Mouse (Mus musculus): ENCODE measurements around the gene Spata3. TPM values are rescaled to one million over a fixed set of nuclear protein-coding genes. Genes with fewer than 3 reads are reported as not detected.
"Not testable (repeated sequence)": the region's sequence is repeated elsewhere in the genome, so short reads cannot be mapped to it uniquely, and the experiment has no call there.

The Spata3 gene
- not detected in 3 replicates for total RNA-seq (2017)

GRCm38 (mm10) chr1:86016516-86016915, at the start of gene Spata3:
Gene Spata3 (plus strand): TSS chr1:86016816.
- ATAC-seq (replicated peaks; ENCODE audit: insufficient number of reproducible peaks, low FRiP score, low TSS enrichment, poor library complexity, severe bottlenecking), result no peak

DNA sequence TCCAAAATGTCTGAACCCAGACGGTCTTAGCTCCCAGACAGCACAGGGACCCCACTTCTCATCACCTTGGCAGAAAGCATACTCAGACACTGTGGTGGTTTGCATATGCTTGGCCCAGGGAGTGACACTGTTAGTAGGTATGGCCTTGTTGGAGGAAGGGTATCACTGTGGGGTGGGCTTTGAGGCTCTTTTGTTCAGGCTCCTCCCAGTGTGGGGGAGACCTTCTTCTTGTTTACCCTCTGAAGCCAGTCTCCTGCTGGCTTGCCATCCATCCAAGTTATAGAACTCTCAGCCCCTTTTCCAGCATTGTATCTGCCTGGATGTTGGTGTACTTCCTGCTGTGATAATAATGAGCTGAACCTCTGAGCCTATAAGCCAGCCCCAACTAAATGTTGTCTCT, 47.5 kb upstream of the Spata3 start:
- no peak for ATAC-seq (replicated peaks; ENCODE audit: insufficient number of reproducible peaks, low FRiP score, low TSS enrichment, poor library complexity, severe bottlenecking)

DNA sequence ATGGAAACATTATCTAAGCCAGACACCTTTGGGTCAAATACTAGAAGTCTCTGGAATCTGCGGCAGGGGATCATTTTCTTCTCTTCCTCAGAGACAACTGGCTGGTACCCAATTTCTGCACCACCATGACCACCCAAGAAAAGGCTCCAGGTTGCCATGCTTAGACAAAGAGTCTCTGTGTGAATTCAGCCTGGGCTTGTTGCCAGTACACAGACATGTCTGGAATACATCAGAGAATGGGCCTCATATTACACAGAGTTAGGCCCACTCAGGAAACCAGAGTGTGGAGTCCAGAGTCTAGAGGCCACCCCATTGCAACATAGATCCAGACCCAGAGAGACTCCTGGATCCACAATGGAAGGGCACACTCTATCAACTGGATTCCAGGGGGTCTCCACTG, 47.1 kb upstream of the Spata3 start:
- ATAC-seq (replicated peaks; ENCODE audit: insufficient number of reproducible peaks, low FRiP score, low TSS enrichment, poor library complexity, severe bottlenecking), result no peak

DNA sequence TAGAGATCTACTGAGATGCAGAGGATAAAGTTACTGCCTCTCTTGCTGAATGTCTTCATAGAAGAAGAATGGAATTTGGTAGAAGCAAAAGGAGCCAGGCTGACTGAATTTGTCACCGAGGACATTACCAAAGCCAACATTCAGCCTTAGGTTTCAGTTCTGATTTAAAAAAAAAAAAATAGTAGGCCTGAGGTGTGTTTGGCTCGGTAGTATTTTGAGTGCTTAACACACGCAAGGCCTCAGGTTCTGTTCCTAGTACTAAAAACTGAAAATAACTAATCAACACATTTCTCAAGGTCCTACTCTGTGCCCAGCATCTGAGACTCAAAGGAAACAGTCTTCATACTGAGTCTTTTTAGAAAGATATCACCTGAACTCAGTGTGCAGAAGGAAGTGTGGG, 45.5 kb upstream of the Spata3 start:
- ATAC-seq (replicated peaks; ENCODE audit: insufficient number of reproducible peaks, low FRiP score, low TSS enrichment, poor library complexity, severe bottlenecking), result no peak

DNA sequence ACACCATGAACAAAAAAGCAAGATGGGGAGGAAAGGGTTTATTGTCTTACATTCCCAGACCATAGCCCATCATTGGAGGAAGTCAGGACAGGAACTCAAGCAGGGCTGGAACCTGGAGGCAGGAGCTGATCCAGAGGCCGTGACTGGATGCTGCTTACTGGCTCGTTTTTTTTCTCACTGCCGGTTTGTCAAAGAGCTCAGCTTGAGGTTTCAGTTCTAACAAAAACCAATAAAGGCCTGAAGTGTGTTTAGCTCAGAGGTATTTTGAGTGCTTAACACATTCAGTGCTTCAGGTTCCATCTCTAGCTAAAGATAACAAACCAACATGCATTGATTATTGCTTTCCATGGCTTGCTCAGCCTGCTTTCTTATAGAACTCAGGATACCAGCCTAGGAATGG, 44.3 kb upstream of the Spata3 start:
- no peak for ATAC-seq (replicated peaks; ENCODE audit: insufficient number of reproducible peaks, low FRiP score, low TSS enrichment, poor library complexity, severe bottlenecking)

- no peak for ATAC-seq (replicated peaks; ENCODE audit: insufficient number of reproducible peaks, low FRiP score, low TSS enrichment, poor library complexity, severe bottlenecking)
Measured at GRCm38 (mm10) chr1:85973468-85973877, 43.1 kb upstream of the Spata3 start.

GRCm38 (mm10) chr1:85977709-85978108, 38.9 kb upstream of the Spata3 start:
- peak; percentile 62 for ATAC-seq (replicated peaks; ENCODE audit: insufficient number of reproducible peaks, low FRiP score, low TSS enrichment, poor library complexity, severe bottlenecking)

DNA sequence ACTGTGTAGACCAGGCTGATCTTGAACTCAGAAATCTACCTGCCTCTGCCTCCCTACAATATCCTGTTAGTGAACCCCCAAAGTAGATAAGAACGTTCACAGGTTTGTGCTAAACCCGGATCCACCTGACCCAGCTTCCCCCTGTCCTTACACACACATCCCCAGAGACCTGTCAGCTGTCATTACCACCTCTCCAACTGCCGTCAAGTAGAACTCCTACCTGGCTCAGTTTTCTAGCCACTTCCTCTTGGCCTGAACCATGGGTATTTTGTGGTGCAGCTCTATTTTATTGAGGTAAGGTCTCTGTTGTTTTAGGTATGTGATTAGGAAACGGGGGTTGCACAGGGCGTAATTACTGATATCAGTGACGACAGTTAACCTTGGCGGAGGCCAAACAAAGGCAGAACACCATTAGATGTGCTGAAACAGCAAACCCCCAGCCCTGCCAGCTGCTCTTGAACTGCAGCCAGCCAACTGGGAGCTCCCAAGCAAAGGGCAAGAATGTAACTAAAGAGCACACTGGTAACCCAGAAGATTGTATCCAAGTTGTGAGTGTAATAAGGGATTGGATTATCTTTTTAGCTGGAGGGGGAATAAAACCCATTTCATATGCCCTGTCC, 34.8 kb upstream of the Spata3 start:
- ATAC-seq (replicated peaks; ENCODE audit: insufficient number of reproducible peaks, low FRiP score, low TSS enrichment, poor library complexity, severe bottlenecking), result no peak

DNA sequence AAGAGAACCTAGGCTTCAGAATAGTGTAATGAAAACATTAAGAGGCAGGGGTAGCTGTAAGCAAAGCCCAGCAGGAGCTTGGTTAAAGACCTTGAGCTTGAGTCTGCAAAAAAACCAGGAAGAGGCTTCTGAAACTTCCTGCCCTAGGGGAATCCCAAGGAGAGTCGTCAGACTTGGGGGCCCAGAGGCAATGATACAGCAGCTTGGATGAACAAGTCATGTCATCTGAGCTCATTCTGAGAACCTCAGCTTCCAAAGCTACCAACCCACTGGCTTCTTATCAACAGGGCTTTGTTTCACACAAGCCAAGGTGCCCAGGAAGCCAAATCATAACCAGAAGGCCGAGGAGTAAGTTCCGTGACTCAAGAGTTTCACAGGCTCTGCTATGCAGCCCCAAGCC, 30.8 kb upstream of the Spata3 start:
- ATAC-seq (replicated peaks; ENCODE audit: insufficient number of reproducible peaks, low FRiP score, low TSS enrichment, poor library complexity, severe bottlenecking), result no peak

GRCm38 (mm10) chr1:85988351-85988750, 28.3 kb upstream of the Spata3 start:
- peak; percentile 76 for ATAC-seq (replicated peaks; ENCODE audit: insufficient number of reproducible peaks, low FRiP score, low TSS enrichment, poor library complexity, severe bottlenecking)

DNA sequence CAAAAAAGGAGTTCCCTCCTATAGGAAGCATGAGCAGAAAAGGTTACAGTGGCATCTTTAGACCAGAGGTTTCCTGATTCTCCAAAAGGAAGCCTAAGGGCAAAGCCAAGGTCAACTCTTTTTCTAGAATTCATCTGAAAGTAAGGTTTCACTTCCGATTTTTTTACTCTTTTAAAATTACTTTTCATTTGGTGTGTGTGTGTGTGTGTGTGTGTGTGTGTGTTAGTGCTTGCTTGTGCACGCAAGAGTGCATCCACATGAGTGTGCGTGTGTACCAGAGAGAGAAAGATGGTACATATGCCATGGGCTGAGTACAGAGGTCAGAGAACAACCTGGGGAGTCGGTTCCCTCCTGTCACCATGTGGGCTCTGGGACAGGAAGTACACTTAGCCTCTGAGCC, 27.7 kb upstream of the Spata3 start:
- ATAC-seq (replicated peaks; ENCODE audit: insufficient number of reproducible peaks, low FRiP score, low TSS enrichment, poor library complexity, severe bottlenecking), result not testable (repeated sequence)

- no peak for ATAC-seq (replicated peaks; ENCODE audit: insufficient number of reproducible peaks, low FRiP score, low TSS enrichment, poor library complexity, severe bottlenecking)
Measured at GRCm38 (mm10) chr1:85992175-85992574, 24.4 kb upstream of the Spata3 start.

DNA sequence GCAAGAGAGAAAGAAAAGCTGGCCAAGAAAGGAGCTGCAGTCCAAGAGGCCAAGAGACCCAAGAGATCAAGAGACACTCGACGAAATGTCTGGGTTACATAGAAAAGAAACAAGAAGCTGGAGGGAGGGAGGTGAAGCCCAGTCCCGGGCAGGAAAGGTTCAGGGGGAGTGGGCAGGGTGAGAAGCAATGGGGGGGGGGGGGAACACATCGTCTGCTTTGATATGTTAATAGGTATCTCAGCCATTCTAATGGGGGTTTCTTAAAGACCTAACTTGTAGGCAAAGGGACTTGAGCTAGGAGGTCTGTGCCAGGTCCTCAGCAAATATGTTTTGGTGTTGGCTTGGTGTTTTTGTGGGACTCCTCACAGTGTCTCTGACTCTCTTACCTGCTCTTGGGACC, 23.1 kb upstream of the Spata3 start:
- ATAC-seq (replicated peaks; ENCODE audit: insufficient number of reproducible peaks, low FRiP score, low TSS enrichment, poor library complexity, severe bottlenecking), result no peak

- no peak for ATAC-seq (replicated peaks; ENCODE audit: insufficient number of reproducible peaks, low FRiP score, low TSS enrichment, poor library complexity, severe bottlenecking)
Measured at GRCm38 (mm10) chr1:85997221-85997620, 19.4 kb upstream of the Spata3 start.

DNA sequence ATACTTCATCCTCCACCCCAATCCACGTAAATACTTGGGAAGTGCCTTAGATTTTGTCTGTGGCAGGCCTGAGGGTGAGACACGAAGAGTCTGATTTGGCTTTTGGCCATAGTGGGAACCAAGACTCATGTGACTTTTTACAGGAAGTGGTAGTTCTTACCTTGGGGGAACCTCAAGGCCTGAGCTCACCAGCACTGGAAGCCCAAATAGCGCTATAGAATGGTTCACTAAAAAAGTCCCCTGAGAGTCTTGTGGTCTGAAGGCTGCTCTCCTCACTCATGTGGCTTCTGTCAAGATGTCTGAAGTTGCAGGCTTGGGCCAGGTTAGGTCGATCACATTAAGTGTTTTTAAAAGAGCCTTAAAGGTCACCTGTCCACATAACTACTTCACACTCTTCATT, 18.6 kb upstream of the Spata3 start:
- ATAC-seq (replicated peaks; ENCODE audit: insufficient number of reproducible peaks, low FRiP score, low TSS enrichment, poor library complexity, severe bottlenecking), result peak; percentile 35

- ATAC-seq (replicated peaks; ENCODE audit: insufficient number of reproducible peaks, low FRiP score, low TSS enrichment, poor library complexity, severe bottlenecking), result no peak
Measured at GRCm38 (mm10) chr1:85999853-86000570, 16.6 kb upstream of the Spata3 start.

DNA sequence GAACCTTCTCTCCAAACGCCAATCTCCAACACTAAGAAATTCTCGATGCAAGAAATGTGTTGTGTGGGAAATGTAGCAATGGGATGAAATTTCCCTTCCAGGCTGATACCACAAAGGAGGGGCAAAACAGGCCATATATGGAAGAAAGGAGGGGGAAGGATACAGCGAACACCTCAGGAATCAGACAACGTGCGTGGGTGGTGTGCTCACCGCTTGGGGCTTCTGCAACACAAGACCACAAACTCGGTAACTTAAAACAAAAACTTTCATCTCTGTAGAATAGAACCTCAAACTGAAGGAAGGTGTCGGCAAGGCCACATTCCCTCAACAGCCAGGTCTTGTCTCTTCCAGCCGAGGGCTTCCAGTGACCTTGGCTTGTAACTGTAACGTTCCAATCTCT, 11.1 kb upstream of the Spata3 start:
- no peak for ATAC-seq (replicated peaks; ENCODE audit: insufficient number of reproducible peaks, low FRiP score, low TSS enrichment, poor library complexity, severe bottlenecking)

GRCm38 (mm10) chr1:86006040-86006439, 10.6 kb upstream of the Spata3 start:
- ATAC-seq (replicated peaks; ENCODE audit: insufficient number of reproducible peaks, low FRiP score, low TSS enrichment, poor library complexity, severe bottlenecking), result no peak

DNA sequence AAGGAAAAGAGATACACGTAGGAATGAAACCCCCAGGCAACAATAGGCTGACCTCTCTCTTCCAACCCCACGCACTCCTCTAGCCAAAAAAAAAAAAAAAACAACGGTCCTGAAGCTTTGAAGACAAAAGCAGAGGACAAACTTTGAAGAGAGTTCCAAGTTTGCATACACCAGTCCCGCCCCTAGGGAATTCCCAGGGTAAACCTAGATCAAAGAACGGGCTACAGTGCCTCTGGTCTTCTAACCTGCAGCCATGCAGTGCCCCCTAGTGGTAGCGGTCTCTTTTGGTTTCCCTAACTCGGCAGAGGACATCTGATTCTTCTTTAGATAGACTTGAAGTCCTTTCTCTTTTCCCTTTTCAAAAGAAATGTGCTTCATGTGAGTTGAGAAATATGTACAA, 8.8 kb upstream of the Spata3 start:
- ATAC-seq (replicated peaks; ENCODE audit: insufficient number of reproducible peaks, low FRiP score, low TSS enrichment, poor library complexity, severe bottlenecking), result peak; percentile 84

- ATAC-seq (replicated peaks; ENCODE audit: insufficient number of reproducible peaks, low FRiP score, low TSS enrichment, poor library complexity, severe bottlenecking), result peak; percentile 90; the same call in 1 of the 2 replicates
Measured at GRCm38 (mm10) chr1:86015758-86016157, 858 bp upstream of the Spata3 start.
